Comparison of ENCODE assay signal across 13 mouse cellular contexts in genomic region chr14:31970851-31971250, GRCm38 (mm10). TPM values are rescaled to one million over a fixed set of nuclear protein-coding genes. Genes with fewer than 3 reads are reported as not detected.
DNase-seq lines count a peak whose midpoint lies in the region; ATAC-seq and TF ChIP-seq lines count a peak whose summit lies in the region.
"Had no signal": no experiment of that assay in that cellular context is flagged by ENCODE, and none has a peak within 500 bp of the region (broad histone marks: within the 10 kb centered on the region; RNA-seq: fewer than 3 reads in every experiment).

No protein-coding gene starts in this region.

- no peak overlapping the region for H3K9ac ChIP-seq in intestine, embryonic 15.5 days
- no peak overlapping the region for H3K9ac ChIP-seq in intestine, postnatal 0 days (ENCODE audit: low read depth, low read length)
- H3K9ac ChIP-seq in liver, embryonic 12.5 days, result peak overlapping the region; percentile 59
- H3K9ac ChIP-seq: neural tube, embryonic 15.5 days had no signal

- no peak overlapping the region for H3K4me3 ChIP-seq in intestine, embryonic 15.5 days (replicated peaks)
- H3K4me3 ChIP-seq in intestine, postnatal 0 days (ENCODE audit: low read depth, low read length), result no peak overlapping the region
- peak overlapping the region; percentile 20; the same call in 1 of the 2 replicates for H3K4me3 ChIP-seq in liver, embryonic 12.5 days
- H3K4me3 ChIP-seq: limb, embryonic 10.5 days; neural tube, embryonic 15.5 days had no signal

- H3K4me1 ChIP-seq in intestine, embryonic 15.5 days (replicated peaks), result no peaks in the 10 kb centered on the region
- H3K4me1 ChIP-seq in intestine, postnatal 0 days (replicated peaks; ENCODE audit: control insufficient read depth, insufficient read depth, low read length), result no peaks in the 10 kb centered on the region
- H3K4me1 ChIP-seq in liver, embryonic 12.5 days, result peaks cover 62% of the 10 kb centered on the region
- H3K4me1 ChIP-seq: limb, embryonic 10.5 days; neural tube, embryonic 15.5 days had no signal

- H3K27ac ChIP-seq in intestine, embryonic 15.5 days, result no peak overlapping the region
- no peak overlapping the region for H3K27ac ChIP-seq in intestine, postnatal 0 days (ENCODE audit: low read depth, low read length)
- H3K27ac ChIP-seq in liver, embryonic 12.5 days, result peak overlapping the region; percentile 99
- H3K27ac ChIP-seq: hindbrain, postnatal 0 days; neural tube, embryonic 15.5 days had no signal

- 92% methylated on average over 9 of the region's 9 CpGs for WGBS in intestine, embryonic 15.5 days
- 87% methylated on average over 9 of the region's 9 CpGs for WGBS in intestine, postnatal 0 days
- WGBS in liver, embryonic 12.5 days (ENCODE audit: insufficient replicate concordance), result 19% methylated on average over 9 of the region's 9 CpGs

- peak; percentile 65 for DNase-seq in c-Kit-positive CD71-positive TER-119-negative erythroid progenitor cells, embryonic 14.5 days (ENCODE audit: low read depth)
- peak; percentile 51 to 66 for DNase-seq in spleen, postnatal 4 days (ENCODE audit: low spot score in 2 of 2)
- no peak for DNase-seq in kidney, postnatal 4 days
- no peak for DNase-seq in T-cell, adult 2 months (ENCODE audit: low spot score)
- DNase-seq: adrenal gland, postnatal 14 days; heart, postnatal 10 days; thymus, postnatal 36 days had no signal

- peak; percentile 67; the same call in 1 of the 2 replicates for ATAC-seq in intestine, embryonic 15.5 days
- no peak for ATAC-seq in intestine, postnatal 0 days
- peak; percentile 90 for ATAC-seq in liver, embryonic 12.5 days
- ATAC-seq: hindbrain, postnatal 0 days had no signal

- H3K27me3 ChIP-seq in intestine, embryonic 15.5 days (replicated peaks), result no peaks in the 10 kb centered on the region
- no peaks in the 10 kb centered on the region for H3K27me3 ChIP-seq in intestine, postnatal 0 days (replicated peaks; ENCODE audit: control insufficient read depth, insufficient read depth, low read length)
- H3K27me3 ChIP-seq in liver, embryonic 12.5 days (replicated peaks), result no peaks in the 10 kb centered on the region
- H3K27me3 ChIP-seq: neural tube, embryonic 15.5 days had no signal

- H3K36me3 ChIP-seq in intestine, embryonic 15.5 days, result no peaks in the 10 kb centered on the region
- H3K36me3 ChIP-seq in intestine, postnatal 0 days (ENCODE audit: control insufficient read depth, insufficient read depth), result no peaks in the 10 kb centered on the region
- H3K36me3 ChIP-seq in liver, embryonic 12.5 days, result no peaks in the 10 kb centered on the region
- H3K36me3 ChIP-seq: limb, embryonic 10.5 days; neural tube, embryonic 15.5 days had no signal

- TF ChIP-seq CTCF in intestine, postnatal 0 days (IDR thresholded peaks at IDR 0.05; ENCODE audit: low read depth), result no peak

- no peak overlapping the region for H3K4me2 ChIP-seq in intestine, embryonic 15.5 days (replicated peaks)
- no peak overlapping the region for H3K4me2 ChIP-seq in intestine, postnatal 0 days (replicated peaks; ENCODE audit: low read depth)
- H3K4me2 ChIP-seq in liver, embryonic 12.5 days, result peak overlapping the region; percentile 56
- H3K4me2 ChIP-seq: neural tube, embryonic 15.5 days had no signal

- no peaks in the 10 kb centered on the region for H3K9me3 ChIP-seq in intestine, embryonic 15.5 days
- no peaks in the 10 kb centered on the region for H3K9me3 ChIP-seq in intestine, postnatal 0 days (ENCODE audit: control insufficient read depth)
- H3K9me3 ChIP-seq in liver, embryonic 12.5 days (replicated peaks), result no peaks in the 10 kb centered on the region
- H3K9me3 ChIP-seq: limb, embryonic 10.5 days; neural tube, embryonic 15.5 days had no signal

RNA-seq across cellular contexts. Expression of gene Galnt15, which starts 57.9 kb away (rescaled TPM):
- polyA plus RNA-seq in intestine, embryonic 15.5 days (2015; fragmentation: Nextera tagmentation; extraction: Ambion mirVana), result 0.04 and 0.05 TPM in 2 replicates
- 0.35 and 0.42 TPM in 2 replicates for polyA plus RNA-seq in intestine, postnatal 0 days (2015; fragmentation: Nextera tagmentation; extraction: Ambion mirVana)
- polyA plus RNA-seq in liver, embryonic 12.5 days (2016; fragmentation: Nextera tagmentation; extraction: Ambion mirVana), result 0.02 TPM in 1 of 2 replicates, not detected in the other

Comparison
In these comparisons a context has a peak if more than half of its experiments do, and no peak if none do; other contexts are left out.
1. DNase-seq: peak in c-Kit-positive CD71-positive TER-119-negative erythroid progenitor cells, embryonic 14.5 days (single experiment) and spleen, postnatal 4 days (2 of 2); none in kidney, postnatal 4 days (0 of 2) and T-cell, adult 2 months (single experiment).